Mouse (Mus musculus) mouse embryonic stem cell (cell line): Measurements from ENCODE around the gene Lrrc1.

Experiments
- in situ Hi-C, 2 experiments: fragments of 300-500 bp; cut with MboI; formaldehyde crosslinking; loops; 1 replicate in 1 of 2; 3 replicates in 1 of 2; pipeline ENCODE4 v1.14.3; 2019 to 2020; ENCODE audit warnings: low sequenced_read_pairs in 2 of 2, low pct_unique_long_range_greater_than_20kb in 1 of 2, mixed read lengths in 1 of 2; ENCODE audit not compliant: unreplicated experiment in 1 of 2

The Lrrc1 gene

GRCm38 (mm10) chr9:77411830-77412425 lies 132.7 kb downstream of the Lrrc1 start:
- in situ Hi-C loops = no loop called here

GRCm38 (mm10) chr9:77410968-77411367 lies 133.7 kb downstream of the Lrrc1 start:
- in situ Hi-C loops = no loop called here

- in situ Hi-C loops = no loop called here
Measured at GRCm38 (mm10) chr9:77410524-77410923, 134.1 kb downstream of the Lrrc1 start.

- in situ Hi-C loops = loop anchor here in 1 of 2 experiments (10.0 kb wide), 1 partner anchor 137 kb away; the partner anchor contains the start of gene Lrrc1
Measured at GRCm38 (mm10) chr9:77408053-77408603, 136.5 kb downstream of the Lrrc1 start.

GRCm38 (mm10) chr9:77406906-77407305 lies 137.8 kb downstream of the Lrrc1 start:
- in situ Hi-C loops = loop anchor here in 1 of 2 experiments (10.0 kb wide), 1 partner anchor 138 kb away; the partner anchor contains the start of gene Lrrc1

GRCm38 (mm10) chr9:77404458-77404857 lies 140.2 kb downstream of the Lrrc1 start:
- in situ Hi-C loops = loop anchor here in 1 of 2 experiments (10.0 kb wide), 1 partner anchor 140 kb away; the partner anchor contains the start of gene Lrrc1

GRCm38 (mm10) chr9:77403961-77404360 lies 140.7 kb downstream of the Lrrc1 start:
- in situ Hi-C loops = loop anchor here in 1 of 2 experiments (10.0 kb wide), 1 partner anchor 141 kb away; the partner anchor contains the start of gene Lrrc1

- in situ Hi-C loops = loop anchor here in 1 of 2 experiments (10.0 kb wide), 1 partner anchor 142 kb away; the partner anchor contains the start of gene Lrrc1
Measured at GRCm38 (mm10) chr9:77402971-77403370, 141.7 kb downstream of the Lrrc1 start.

- in situ Hi-C loops = loop anchor here (10.0 to 25.0 kb wide), 2 partner anchors 145 to 1012 kb away; partner anchors contain the start of gene Lrrc1 (in 1 of the 2)
Measured at GRCm38 (mm10) chr9:77399801-77400200, 144.9 kb downstream of the Lrrc1 start.

- in situ Hi-C loops = loop anchor here in 1 of 2 experiments (25.0 kb wide), 1 partner anchor 1012 kb away; no protein-coding TSS in a partner anchor
Measured at GRCm38 (mm10) chr9:77398856-77399631, 145.6 kb downstream of the Lrrc1 start.

- in situ Hi-C loops = loop anchor here in 1 of 2 experiments (25.0 kb wide), 1 partner anchor 1010 kb away; no protein-coding TSS in a partner anchor
Measured at GRCm38 (mm10) chr9:77397027-77397426, 147.6 kb downstream of the Lrrc1 start.

GRCm38 (mm10) chr9:77391248-77391647 lies 153.4 kb downstream of the Lrrc1 start:
- in situ Hi-C loops = loop anchor here in 1 of 2 experiments (25.0 kb wide), 1 partner anchor 1004 kb away; no protein-coding TSS in a partner anchor

- in situ Hi-C loops = loop anchor here in 1 of 2 experiments (25.0 kb wide), 1 partner anchor 1002 kb away; no protein-coding TSS in a partner anchor
Measured at GRCm38 (mm10) chr9:77388956-77389355, 155.7 kb downstream of the Lrrc1 start.

GRCm38 (mm10) chr9:77386751-77387150 lies 157.9 kb downstream of the Lrrc1 start:
- in situ Hi-C loops = loop anchor here in 1 of 2 experiments (25.0 kb wide), 1 partner anchor 999 kb away; no protein-coding TSS in a partner anchor

GRCm38 (mm10) chr9:77385611-77386010 lies 159.1 kb downstream of the Lrrc1 start:
- in situ Hi-C loops = loop anchor here in 1 of 2 experiments (25.0 kb wide), 1 partner anchor 998 kb away; no protein-coding TSS in a partner anchor

GRCm38 (mm10) chr9:77384651-77385050 lies 160.0 kb downstream of the Lrrc1 start:
- in situ Hi-C loops = loop anchor here in 1 of 2 experiments (25.0 kb wide), 1 partner anchor 997 kb away; no protein-coding TSS in a partner anchor

- in situ Hi-C loops = loop anchor here in 1 of 2 experiments (25.0 kb wide), 1 partner anchor 997 kb away; no protein-coding TSS in a partner anchor
Measured at GRCm38 (mm10) chr9:77383951-77384350, 160.7 kb downstream of the Lrrc1 start.

GRCm38 (mm10) chr9:77382514-77382913 lies 162.2 kb downstream of the Lrrc1 start:
- in situ Hi-C loops = loop anchor here in 1 of 2 experiments (25.0 kb wide), 1 partner anchor 995 kb away; no protein-coding TSS in a partner anchor
